Mouse (Mus musculus) spleen, adult 2 months (tissue): ENCODE measurements at regions not wholly inside any gene's neighbourhood (a gene's known extent, or its start where the extent isn't known, plus 50 kb on each side); places are given as distances from the start of the nearest gene placed in this dataset.
"Not testable (repeated sequence)": the region's sequence is repeated elsewhere in the genome, so short reads cannot be mapped to it uniquely, and the experiment has no call there.

Experiments
- DNase-seq, 2 experiments: peaks; one replicate each; pipeline versions ENCODE4 v3.0.0 to v3.0.0-alpha.2; 2012 to 2021; ENCODE audit warnings: low spot score in 2 of 2, low read depth in 1 of 2
- H3K27ac ChIP-seq: fragments of 200-500 bp; 2 replicates; pipeline ENCODE4 v1.5.1; 2012; ENCODE audit warnings: low read length, inconsistent platforms; ENCODE audit not compliant: insufficient read depth
- H3K27me3 ChIP-seq: fragments of 200-500 bp; 2 replicates; pipeline ENCODE4 v1.6.1; 2012; ENCODE audit warnings: mild to moderate bottlenecking, moderate library complexity, low read length, inconsistent platforms; ENCODE audit not compliant: control insufficient read depth, insufficient read depth
- H3K36me3 ChIP-seq: fragments of 200-500 bp; 2 replicates; pipeline ENCODE4 v1.6.1; 2012; ENCODE audit warnings: mild to moderate bottlenecking, low read length, inconsistent platforms; ENCODE audit not compliant: control insufficient read depth, insufficient read depth
- H3K4me1 ChIP-seq: fragments of 200-500 bp; 2 replicates; pipeline ENCODE4 v1.6.1; 2011; ENCODE audit warnings: inconsistent platforms; ENCODE audit not compliant: control insufficient read depth, insufficient read depth, insufficient read length
- H3K4me3 ChIP-seq: fragments of 200-500 bp; 2 replicates; pipeline ENCODE4 v1.5.1; 2011; ENCODE audit warnings: mild to moderate bottlenecking, inconsistent platforms; ENCODE audit not compliant: insufficient read depth, insufficient read length; ENCODE audit errors: extremely low read depth
- CTCF ChIP-seq: fragments of 200-500 bp; IDR thresholded peaks from 2 replicates; pipeline ENCODE4 v1.5.1; 2011; ENCODE audit warnings: mild to moderate bottlenecking, inconsistent platforms; ENCODE audit not compliant: insufficient read depth, insufficient read length, insufficient replicate concordance; ENCODE audit errors: extremely low read depth
- POLR2A ChIP-seq: fragments of 200-500 bp; IDR thresholded peaks from 2 replicates; pipeline ENCODE4 v1.6.1; 2011; ENCODE audit warnings: low read depth, low read length, inconsistent platforms
- WGBS: fragments of 180-500 bp; shearing (Covaris S2); methylation state at CpG from one replicate; pipeline ENCODE4 v1.1.7; 2018; 5-methylcytosine and 5-hydroxymethylcytosine counted together

- TF ChIP-seq POLR2A (no peak), CTCF (no peak)
- Histone ChIP-seq H3K4me3 (no peak overlapping the region), H3K4me1 (no peaks in the 10 kb centered on the region), H3K27me3 (no peaks in the 10 kb centered on the region), H3K36me3 (no peaks in the 10 kb centered on the region), H3K27ac (no peak overlapping the region)
- 93% methylated on average over 1 of the region's 1 CpGs for WGBS
- DNase-seq = no peak
These were observed 406.7 kb upstream of the Slc39a10 start for GRCm38 (mm10) chr1:47299311-47299710.

- Histone ChIP-seq H3K36me3 (no peaks in the 10 kb centered on the region), H3K4me1 (no peaks in the 10 kb centered on the region), H3K27ac (no peak overlapping the region), H3K27me3 (no peaks in the 10 kb centered on the region), H3K4me3 (no peak overlapping the region)
- DNase-seq = no peak
- 85% methylated on average over 1 of the region's 1 CpGs for WGBS
- TF ChIP-seq CTCF (no peak), POLR2A (no peak)
These were observed 393.0 kb upstream of the Slc39a10 start for GRCm38 (mm10) chr1:47285639-47286038.

DNA sequence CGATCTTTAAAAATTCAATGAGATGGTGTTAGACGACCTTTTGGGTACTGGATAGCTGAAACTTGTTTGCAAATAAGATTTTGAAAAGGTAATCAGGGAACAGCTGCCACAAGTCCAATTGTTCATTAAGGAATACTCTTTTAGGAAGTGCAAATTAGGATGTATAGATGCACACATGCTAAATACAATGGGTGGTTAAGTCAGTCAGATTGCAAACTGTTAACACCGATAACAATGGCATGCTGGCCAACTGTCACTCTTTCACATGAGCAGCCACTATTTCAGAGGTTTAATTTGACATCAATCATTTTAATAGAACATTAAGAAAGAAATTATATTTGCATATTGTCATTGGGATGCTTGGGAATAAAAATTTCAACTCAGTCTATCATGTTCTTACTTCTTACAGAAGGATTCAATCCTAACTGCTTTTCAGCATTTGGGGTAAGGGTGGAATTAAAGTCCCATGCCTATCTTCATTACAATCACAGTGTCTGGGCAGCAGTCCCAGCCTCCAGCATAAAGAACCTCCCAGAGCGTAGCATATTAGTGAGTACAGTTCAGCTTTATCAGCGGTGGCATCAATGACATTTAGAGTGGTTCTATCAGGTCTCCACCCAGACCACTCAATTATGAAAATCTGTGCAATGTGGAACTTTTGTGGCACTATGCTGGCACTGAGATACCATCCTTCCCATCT is 385.8 kb upstream of the Slc39a10 start:
- Histone ChIP-seq H3K4me1 (no peaks in the 10 kb centered on the region), H3K4me3 (no peak overlapping the region), H3K27me3 (no peaks in the 10 kb centered on the region), H3K36me3 (no peaks in the 10 kb centered on the region), H3K27ac (no peak overlapping the region)
- 79% methylated on average over 5 of the region's 5 CpGs for WGBS
- DNase-seq = no peak
- no peak for TF ChIP-seq CTCF
- no peak for TF ChIP-seq POLR2A

GRCm38 (mm10) chr1:47277839-47278238 is 385.2 kb upstream of the Slc39a10 start:
- DNase-seq = no peak
- WGBS = 18% methylated on average over 2 of the region's 2 CpGs
- no peaks in the 10 kb centered on the region for H3K36me3 ChIP-seq

DNA sequence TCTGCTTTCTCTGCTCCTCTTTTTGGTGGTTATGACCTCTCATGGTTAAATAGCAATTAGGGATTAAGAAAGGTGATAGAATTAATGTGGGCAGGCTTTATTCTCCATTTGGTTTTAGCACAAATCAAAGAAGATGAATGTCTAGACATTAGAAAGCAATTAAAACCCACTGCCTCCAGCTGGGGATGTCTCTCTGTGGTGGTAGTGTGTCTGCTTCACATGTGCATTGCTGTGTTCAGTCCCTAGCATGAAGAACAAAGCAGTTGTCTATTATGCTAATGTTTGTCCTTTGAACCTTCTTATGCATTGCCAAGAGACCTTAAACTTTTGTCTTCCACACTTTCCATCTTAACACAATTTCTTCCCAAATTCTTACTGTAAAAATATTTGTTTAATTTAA is 379.5 kb upstream of the Slc39a10 start:
- DNase-seq = no peak
- TF ChIP-seq POLR2A = no peak
- no peak for TF ChIP-seq CTCF
- H3K27ac ChIP-seq = no peak overlapping the region

More at GRCm38 (mm10) chr1:47277839-47278238, 385.2 kb upstream of the Slc39a10 start:
- H3K27ac ChIP-seq = no peak overlapping the region
- no peak for TF ChIP-seq POLR2A
- TF ChIP-seq CTCF = no peak
- H3K4me1 ChIP-seq = no peaks in the 10 kb centered on the region
- H3K27me3 ChIP-seq = no peaks in the 10 kb centered on the region
- no peak overlapping the region for H3K4me3 ChIP-seq

DNA sequence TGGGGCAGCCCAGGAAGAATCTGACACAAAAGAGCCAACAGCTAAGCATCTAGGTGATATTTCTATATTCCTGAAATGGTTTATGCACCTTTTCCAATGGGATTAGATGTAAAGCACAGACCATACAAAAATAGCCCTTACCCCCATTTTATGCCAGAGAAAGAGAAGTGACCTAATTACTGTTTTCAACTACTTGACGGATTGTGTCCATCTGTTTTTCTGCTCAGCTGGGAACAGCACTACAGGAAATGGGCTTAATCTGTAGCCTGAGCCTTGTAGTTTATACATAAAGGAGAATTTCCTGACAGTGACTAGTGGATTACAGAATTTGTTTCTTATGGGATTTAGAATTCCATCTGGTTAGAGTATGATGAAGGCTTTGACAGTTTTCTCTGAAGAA is 371.0 kb upstream of the Slc39a10 start:
- H3K4me3 ChIP-seq = no peak overlapping the region
- no peaks in the 10 kb centered on the region for H3K4me1 ChIP-seq
- DNase-seq = no peak
- H3K27me3 ChIP-seq = no peaks in the 10 kb centered on the region
- WGBS = 78% methylated on average over 1 of the region's 1 CpGs
- H3K27ac ChIP-seq = no peak overlapping the region
- TF ChIP-seq POLR2A (no peak), CTCF (no peak)
- no peaks in the 10 kb centered on the region for H3K36me3 ChIP-seq

More for the DNA sequence above, 379.5 kb upstream of the Slc39a10 start:
- Histone ChIP-seq H3K4me3 (no peak overlapping the region), H3K4me1 (no peaks in the 10 kb centered on the region), H3K27me3 (no peaks in the 10 kb centered on the region), H3K36me3 (no peaks in the 10 kb centered on the region)

DNA sequence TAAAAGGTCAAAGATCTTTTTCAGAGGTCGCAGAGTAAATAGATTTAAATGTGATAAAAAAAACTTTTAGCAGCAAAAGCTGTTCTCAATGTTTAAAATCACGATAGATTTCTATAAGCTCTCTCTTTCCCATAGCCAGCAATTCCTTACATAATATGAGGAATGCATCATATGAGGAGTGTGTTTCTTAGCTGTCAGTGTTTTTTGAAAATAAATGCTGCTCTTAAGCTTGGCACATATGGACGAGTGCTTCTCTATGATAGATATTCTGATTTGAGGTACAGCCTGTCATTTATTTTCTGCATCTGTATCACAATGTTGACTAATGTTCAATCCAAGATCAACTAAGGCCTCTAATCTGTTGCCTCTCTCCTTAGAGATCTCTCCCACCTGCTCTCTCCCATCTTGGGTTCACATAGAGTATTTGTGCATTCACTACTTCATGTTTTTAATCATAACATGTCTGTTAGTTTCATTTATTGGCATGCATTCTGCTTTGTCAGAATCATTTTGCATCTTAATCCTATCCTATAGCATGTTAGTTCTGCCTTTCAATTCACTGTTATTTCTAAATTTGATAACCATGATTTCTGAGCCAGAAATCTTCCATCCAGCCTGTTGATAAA is 369.0 kb upstream of the Slc39a10 start:
- no peak for DNase-seq
- no peak overlapping the region for H3K4me3 ChIP-seq
- no peaks in the 10 kb centered on the region for H3K27me3 ChIP-seq
- 87% methylated on average over 3 of the region's 3 CpGs for WGBS
- H3K4me1 ChIP-seq = no peaks in the 10 kb centered on the region
- no peak overlapping the region for H3K27ac ChIP-seq
- TF ChIP-seq POLR2A (no peak), CTCF (no peak)
- H3K36me3 ChIP-seq = no peaks in the 10 kb centered on the region

- not testable (repeated sequence) for H3K27me3 ChIP-seq, H3K4me3 ChIP-seq, DNase-seq, H3K4me1 ChIP-seq, H3K36me3 ChIP-seq, H3K27ac ChIP-seq
- WGBS = 87% methylated on average over 13 of the region's 13 CpGs
These were observed 358.1 kb upstream of the Slc39a10 start for GRCm38 (mm10) chr1:47250706-47251105.
